Mouse (Mus musculus): ENCODE results near the gene Socs2. TPM values are rescaled to one million over a fixed set of nuclear protein-coding genes. Genes with fewer than 3 reads are reported as not detected.

Socs2 gene
- polyA plus RNA-seq, 1 experiment = 75.1 TPM

GRCm38 (mm10) chr10:95418631-95419030 lies 1.7 kb upstream of the Socs2 start:
- Histone ChIP-seq H3K9me3 (replicated peaks; ENCODE audit: control insufficient read depth, insufficient read depth, low read length, poor library complexity, severe bottlenecking) (no peaks in the 10 kb centered on the region), H3K27me3 (ENCODE audit: control insufficient read depth, insufficient read depth, low read length, poor library complexity, severe bottlenecking) (no peaks in the 10 kb centered on the region), H3K4me1 (ENCODE audit: control insufficient read depth, insufficient read depth, low read length) (no peaks in the 10 kb centered on the region), H3K4me3 (ENCODE audit: low read depth, low read length) (no peak overlapping the region), H3K27ac (ENCODE audit: insufficient read depth, low read length) (no peak overlapping the region), H3K36me3 (ENCODE audit: control insufficient read depth, insufficient read depth, low read length, poor library complexity, severe bottlenecking) (no peaks in the 10 kb centered on the region), H3K9ac (ENCODE audit: low read depth, poor library complexity, severe bottlenecking) (no peak overlapping the region)
- TF ChIP-seq POLR2A (IDR thresholded peaks at IDR 0.05; ENCODE audit: insufficient read depth, low read length) (no peak), CTCF (IDR thresholded peaks at IDR 0.05; ENCODE audit: low read depth, low read length) (no peak), EP300 (IDR thresholded peaks at IDR 0.05; ENCODE audit: insufficient read depth, low read depth, low read length) (no peak)

GRCm38 (mm10) chr10:95417496-95418236 lies 686 bp upstream of the Socs2 start:
- Histone ChIP-seq H3K27ac (ENCODE audit: insufficient read depth, low read length) (peak overlapping the region; percentile 1; the same call in 1 of the 2 replicates), H3K36me3 (ENCODE audit: control insufficient read depth, insufficient read depth, low read length, poor library complexity, severe bottlenecking) (no peaks in the 10 kb centered on the region), H3K9me3 (replicated peaks; ENCODE audit: control insufficient read depth, insufficient read depth, low read length, poor library complexity, severe bottlenecking) (no peaks in the 10 kb centered on the region), H3K4me3 (ENCODE audit: low read depth, low read length) (peak overlapping the region; percentile 61), H3K4me1 (ENCODE audit: control insufficient read depth, insufficient read depth, low read length) (no peaks in the 10 kb centered on the region), H3K9ac (ENCODE audit: low read depth, poor library complexity, severe bottlenecking) (peak overlapping the region; percentile 99), H3K27me3 (ENCODE audit: control insufficient read depth, insufficient read depth, low read length, poor library complexity, severe bottlenecking) (no peaks in the 10 kb centered on the region)
- TF ChIP-seq CTCF (IDR thresholded peaks at IDR 0.05; ENCODE audit: low read depth, low read length) = peak; percentile 72
- TF ChIP-seq EP300 (IDR thresholded peaks at IDR 0.05; ENCODE audit: insufficient read depth, low read depth, low read length) = no peak; the same call in 1 of the 2 replicates
- TF ChIP-seq POLR2A (IDR thresholded peaks at IDR 0.05; ENCODE audit: insufficient read depth, low read length) = no peak

GRCm38 (mm10) chr10:95416361-95416684 lies 657 bp downstream of the Socs2 start:
- Histone ChIP-seq H3K4me3 (ENCODE audit: low read depth, low read length) (peak overlapping the region; percentile 88), H3K27ac (ENCODE audit: insufficient read depth, low read length) (peak overlapping the region; percentile 40; the same call in 1 of the 2 replicates), H3K36me3 (ENCODE audit: control insufficient read depth, insufficient read depth, low read length, poor library complexity, severe bottlenecking) (peaks cover 9% of the 10 kb centered on the region), H3K9ac (ENCODE audit: low read depth, poor library complexity, severe bottlenecking) (peak overlapping the region; percentile 99), H3K9me3 (replicated peaks; ENCODE audit: control insufficient read depth, insufficient read depth, low read length, poor library complexity, severe bottlenecking) (no peaks in the 10 kb centered on the region), H3K27me3 (ENCODE audit: control insufficient read depth, insufficient read depth, low read length, poor library complexity, severe bottlenecking) (no peaks in the 10 kb centered on the region), H3K4me1 (ENCODE audit: control insufficient read depth, insufficient read depth, low read length) (no peaks in the 10 kb centered on the region)
- TF ChIP-seq EP300 (IDR thresholded peaks at IDR 0.05; ENCODE audit: insufficient read depth, low read depth, low read length) = no peak
- TF ChIP-seq POLR2A (IDR thresholded peaks at IDR 0.05; ENCODE audit: insufficient read depth, low read length) = no peak
- TF ChIP-seq CTCF (IDR thresholded peaks at IDR 0.05; ENCODE audit: low read depth, low read length) = no peak

- Histone ChIP-seq H3K4me3 (ENCODE audit: low read depth, low read length) (peak overlapping the region; percentile 88), H3K36me3 (ENCODE audit: control insufficient read depth, insufficient read depth, low read length, poor library complexity, severe bottlenecking) (peaks cover 12% of the 10 kb centered on the region), H3K9ac (ENCODE audit: low read depth, poor library complexity, severe bottlenecking) (peak overlapping the region; percentile 99), H3K9me3 (replicated peaks; ENCODE audit: control insufficient read depth, insufficient read depth, low read length, poor library complexity, severe bottlenecking) (no peaks in the 10 kb centered on the region), H3K4me1 (ENCODE audit: control insufficient read depth, insufficient read depth, low read length) (no peaks in the 10 kb centered on the region), H3K27me3 (ENCODE audit: control insufficient read depth, insufficient read depth, low read length, poor library complexity, severe bottlenecking) (no peaks in the 10 kb centered on the region), H3K27ac (ENCODE audit: insufficient read depth, low read length) (peak overlapping the region; percentile 26)
- TF ChIP-seq CTCF (IDR thresholded peaks at IDR 0.05; ENCODE audit: low read depth, low read length) = no peak
- TF ChIP-seq EP300 (IDR thresholded peaks at IDR 0.05; ENCODE audit: insufficient read depth, low read depth, low read length) = peak; percentile 90
- no peak for TF ChIP-seq POLR2A (IDR thresholded peaks at IDR 0.05; ENCODE audit: insufficient read depth, low read length)
Measured at GRCm38 (mm10) chr10:95415533-95416360, 1.2 kb downstream of the Socs2 start.

GRCm38 (mm10) chr10:95415159-95415532 lies 1.8 kb downstream of the Socs2 start:
- Histone ChIP-seq H3K9ac (ENCODE audit: low read depth, poor library complexity, severe bottlenecking) (peak overlapping the region; percentile 99), H3K4me3 (ENCODE audit: low read depth, low read length) (peak overlapping the region; percentile 88), H3K36me3 (ENCODE audit: control insufficient read depth, insufficient read depth, low read length, poor library complexity, severe bottlenecking) (peaks cover 13% of the 10 kb centered on the region), H3K27me3 (ENCODE audit: control insufficient read depth, insufficient read depth, low read length, poor library complexity, severe bottlenecking) (no peaks in the 10 kb centered on the region), H3K27ac (ENCODE audit: insufficient read depth, low read length) (peak overlapping the region; percentile 89), H3K9me3 (replicated peaks; ENCODE audit: control insufficient read depth, insufficient read depth, low read length, poor library complexity, severe bottlenecking) (no peaks in the 10 kb centered on the region), H3K4me1 (ENCODE audit: control insufficient read depth, insufficient read depth, low read length) (no peaks in the 10 kb centered on the region)
- TF ChIP-seq CTCF (IDR thresholded peaks at IDR 0.05; ENCODE audit: low read depth, low read length) = no peak
- TF ChIP-seq POLR2A (IDR thresholded peaks at IDR 0.05; ENCODE audit: insufficient read depth, low read length) = no peak
- no peak for TF ChIP-seq EP300 (IDR thresholded peaks at IDR 0.05; ENCODE audit: insufficient read depth, low read depth, low read length)

All from ES-Bruce4 (cell line).